8 mouse cellular contexts compared by ENCODE assay signal in genomic region chr16:20301770-20302649, GRCm38 (mm10). TPM values are rescaled to one million over a fixed set of nuclear protein-coding genes. Genes with fewer than 3 reads are reported as not detected.
DNase-seq lines count a peak whose midpoint lies in the region; ATAC-seq and TF ChIP-seq lines count a peak whose summit lies in the region.

Parl (minus strand) TSS chr16:20302387.

- peak; percentile 85 for DNase-seq in 3134 (ENCODE audit: extremely low read depth, insufficient read length, low spot score)
- peak; percentile 80 to 89 for DNase-seq in adrenal gland, postnatal 36 days
- DNase-seq in heart, adult 18-20 months, result peak; percentile 81 to 90
- DNase-seq in kidney, adult 2 months, result peak; percentile 88
- DNase-seq in spleen, postnatal 10 days (ENCODE audit: low spot score in 2 of 2), result peak; percentile 75 to 93

- peaks cover 19% of the 10 kb centered on the region for H3K4me1 ChIP-seq in embryonic facial prominence, embryonic 13.5 days
- peaks cover 12% of the 10 kb centered on the region for H3K4me1 ChIP-seq in kidney, adult 2 months (ENCODE audit: control insufficient read depth, insufficient read depth, low read length)
- peaks cover 21% of the 10 kb centered on the region for H3K4me1 ChIP-seq in limb, embryonic 13.5 days
- peaks cover 15% of the 10 kb centered on the region for H3K4me1 ChIP-seq in midbrain, embryonic 16.5 days (ENCODE audit: control insufficient read depth, insufficient read depth, low read length)

- ATAC-seq in embryonic facial prominence, embryonic 13.5 days (ENCODE audit: insufficient number of reproducible peaks, insufficient read depth, low FRiP score, low TSS enrichment, low read depth), result peak; percentile 75
- peak; percentile 90 for ATAC-seq in limb, embryonic 13.5 days (ENCODE audit: low FRiP score, low read depth)
- ATAC-seq in midbrain, embryonic 16.5 days, result peak; percentile 95

- peak; percentile 31 for TF ChIP-seq POLR2A in kidney, adult 2 months (IDR thresholded peaks at IDR 0.05; ENCODE audit: low read depth, low read length)

- peak within 1 kb of the TSS; percentile 88 for H3K4me3 ChIP-seq in embryonic facial prominence, embryonic 13.5 days
- peak within 1 kb of the TSS; percentile 93 for H3K4me3 ChIP-seq in kidney, adult 2 months (ENCODE audit: insufficient read depth, low read depth, low read length)
- H3K4me3 ChIP-seq in limb, embryonic 13.5 days, result peak within 1 kb of the TSS; percentile 84
- H3K4me3 ChIP-seq in midbrain, embryonic 16.5 days (ENCODE audit: low read depth, low read length), result peak within 1 kb of the TSS; percentile 94

- peak within 1 kb of the TSS; percentile 81 for H3K27ac ChIP-seq in embryonic facial prominence, embryonic 13.5 days
- H3K27ac ChIP-seq in kidney, adult 2 months (ENCODE audit: insufficient read depth, low read depth, low read length), result peak within 1 kb of the TSS; percentile 71
- peak within 1 kb of the TSS; percentile 39; the same call in 1 of the 2 replicates for H3K27ac ChIP-seq in limb, embryonic 13.5 days
- H3K27ac ChIP-seq in midbrain, embryonic 16.5 days (ENCODE audit: low read length), result peak within 1 kb of the TSS; percentile 69; the same call in 1 of the 2 replicates

- H3K36me3 ChIP-seq in embryonic facial prominence, embryonic 13.5 days, result peaks cover 9% of the 10 kb centered on the region
- no peaks in the 10 kb centered on the region for H3K36me3 ChIP-seq in kidney, adult 2 months (ENCODE audit: control insufficient read depth, insufficient read depth, low read length)
- H3K36me3 ChIP-seq in limb, embryonic 13.5 days, result peaks cover 5% of the 10 kb centered on the region
- no peaks in the 10 kb centered on the region for H3K36me3 ChIP-seq in midbrain, embryonic 16.5 days (ENCODE audit: control insufficient read depth, insufficient read depth, low read length)

- H3K4me2 ChIP-seq in embryonic facial prominence, embryonic 13.5 days, result peak within 1 kb of the TSS; percentile 82
- peak within 1 kb of the TSS; percentile 83 for H3K4me2 ChIP-seq in limb, embryonic 13.5 days (replicated peaks)
- H3K4me2 ChIP-seq in midbrain, embryonic 16.5 days (ENCODE audit: low read length), result peak within 1 kb of the TSS; percentile 94

- H3K9ac ChIP-seq in embryonic facial prominence, embryonic 13.5 days, result peak within 1 kb of the TSS; percentile 86
- peak within 1 kb of the TSS; percentile 85 for H3K9ac ChIP-seq in limb, embryonic 13.5 days
- H3K9ac ChIP-seq in midbrain, embryonic 16.5 days (ENCODE audit: low read depth, low read length), result peak within 1 kb of the TSS; percentile 84

- no peaks in the 10 kb centered on the region for H3K9me3 ChIP-seq in embryonic facial prominence, embryonic 13.5 days
- no peaks in the 10 kb centered on the region for H3K9me3 ChIP-seq in limb, embryonic 13.5 days
- H3K9me3 ChIP-seq in midbrain, embryonic 16.5 days (replicated peaks; ENCODE audit: control insufficient read depth, low read length, poor library complexity, severe bottlenecking), result no peaks in the 10 kb centered on the region

- under 1% methylated on average over 52 of the region's 52 CpGs for WGBS in embryonic facial prominence, embryonic 13.5 days
- under 1% methylated on average over 52 of the region's 52 CpGs for WGBS in kidney, adult 2 months
- under 1% methylated on average over 52 of the region's 52 CpGs for WGBS in limb, embryonic 13.5 days
- under 1% methylated on average over 52 of the region's 52 CpGs for WGBS in midbrain, embryonic 16.5 days

- peak; percentile 80 for TF ChIP-seq CTCF in kidney, adult 2 months (conservative IDR thresholded peaks at IDR 0.05; ENCODE audit: insufficient read depth, insufficient read length, low read depth, low read length)

- H3K27me3 ChIP-seq in embryonic facial prominence, embryonic 13.5 days, result no peaks in the 10 kb centered on the region
- H3K27me3 ChIP-seq in kidney, adult 2 months (replicated peaks; ENCODE audit: control insufficient read depth, insufficient read depth, low read length), result no peaks in the 10 kb centered on the region
- no peaks in the 10 kb centered on the region for H3K27me3 ChIP-seq in limb, embryonic 13.5 days
- H3K27me3 ChIP-seq in midbrain, embryonic 16.5 days (ENCODE audit: control insufficient read depth, insufficient read depth, low read depth, low read length), result no peaks in the 10 kb centered on the region

RNA-seq across cellular contexts. Expression of gene Parl, which starts in this region (rescaled TPM):
- 100 to 1,000 TPM; 111 to 120 TPM for total RNA-seq in adrenal gland, postnatal 36 days (2021)
- 96.6 and 106 TPM in 2 replicates for polyA plus RNA-seq in embryonic facial prominence, embryonic 13.5 days (2015; fragmentation: Nextera tagmentation; extraction: Ambion mirVana)
- 10 to 100 TPM; 84.3 to 91.6 TPM for total RNA-seq in heart, adult 18-20 months (2021)
- 52.0 and 61.0 TPM in 2 replicates for polyA plus RNA-seq in kidney, adult 2 months (2012; rRNA removed)
- polyA plus RNA-seq in limb, embryonic 13.5 days (2015; fragmentation: Nextera tagmentation; extraction: Ambion mirVana), result 85.5 and 99.8 TPM in 2 replicates
- polyA plus RNA-seq in midbrain, embryonic 16.5 days (2015; fragmentation: Nextera tagmentation; extraction: Ambion mirVana), result 76.3 and 81.9 TPM in 2 replicates

Comparison
In these comparisons a context has a peak if more than half of its experiments do, and no peak if none do; other contexts are left out.
1. Peak in every context shown above with its lines: DNase-seq, ATAC-seq, H3K4me3 ChIP-seq and H3K27ac ChIP-seq.